Mouse (Mus musculus): ENCODE results near the gene Raet1d. TPM values are rescaled to one million over a fixed set of nuclear protein-coding genes. Genes with fewer than 3 reads are reported as not detected.
"Not testable (repeated sequence)": the region's sequence is repeated elsewhere in the genome, so short reads cannot be mapped to it uniquely, and the experiment has no call there.

Gene Raet1d
- polyA plus RNA-seq, 1 experiment = not detected

DNA sequence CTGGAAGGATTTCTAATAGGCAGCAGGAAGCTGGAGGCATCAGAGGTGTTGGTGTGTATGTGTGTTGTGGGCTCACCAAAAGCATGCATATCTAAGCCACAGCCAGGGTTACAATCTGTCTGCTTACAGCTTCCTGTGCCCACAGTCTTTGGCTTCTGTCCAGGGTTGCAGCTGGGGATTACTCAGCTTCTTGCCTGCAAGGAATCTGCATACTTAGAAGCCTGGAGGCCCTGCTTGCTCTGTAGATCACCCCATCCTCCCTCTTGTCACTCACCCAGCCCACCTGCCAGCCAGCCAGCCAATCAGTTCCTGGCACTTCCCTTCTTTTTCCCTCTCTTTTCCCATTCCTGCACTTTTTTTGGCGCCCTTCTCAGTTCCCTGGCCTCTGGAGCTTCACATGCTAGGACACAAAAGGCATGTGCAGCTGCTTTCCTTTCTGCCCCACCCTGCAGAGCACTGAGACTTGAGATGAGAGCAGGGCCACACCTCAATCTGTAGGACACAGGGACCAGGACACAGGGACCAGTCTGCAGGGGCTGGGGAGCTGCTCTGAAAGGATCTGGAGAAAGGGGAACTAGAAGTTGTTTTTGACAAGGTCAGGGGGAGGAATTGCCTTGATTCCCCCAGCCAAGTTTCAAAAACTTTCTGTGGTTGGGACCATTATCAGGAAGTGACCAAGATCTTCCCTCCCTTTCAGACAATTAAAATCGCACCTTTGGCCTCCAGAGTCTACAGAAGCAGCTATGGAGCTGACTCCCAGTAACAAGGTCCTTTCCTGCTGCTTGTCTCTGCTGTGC is 32.9 kb downstream of the Raet1d start:
- not testable (repeated sequence) for H3K4me1 ChIP-seq (ENCODE audit: control insufficient read depth, insufficient read depth, low read length); H3K4me3 ChIP-seq (ENCODE audit: insufficient read depth, low read depth, low read length); H3K27ac ChIP-seq (ENCODE audit: insufficient read depth, low read depth, low read length)
- no CpG with 5 or more reads among the region's 2 CpGs for WGBS

GRCm38 (mm10) chr10:22396680-22397079 is 36.3 kb downstream of the Raet1d start:
- H3K4me3 ChIP-seq (ENCODE audit: insufficient read depth, low read depth, low read length); H3K27ac ChIP-seq (ENCODE audit: insufficient read depth, low read depth, low read length); H3K4me1 ChIP-seq (ENCODE audit: control insufficient read depth, insufficient read depth, low read length): not testable (repeated sequence)
- WGBS = 16% methylated on average over 1 of the region's 1 CpGs

DNA sequence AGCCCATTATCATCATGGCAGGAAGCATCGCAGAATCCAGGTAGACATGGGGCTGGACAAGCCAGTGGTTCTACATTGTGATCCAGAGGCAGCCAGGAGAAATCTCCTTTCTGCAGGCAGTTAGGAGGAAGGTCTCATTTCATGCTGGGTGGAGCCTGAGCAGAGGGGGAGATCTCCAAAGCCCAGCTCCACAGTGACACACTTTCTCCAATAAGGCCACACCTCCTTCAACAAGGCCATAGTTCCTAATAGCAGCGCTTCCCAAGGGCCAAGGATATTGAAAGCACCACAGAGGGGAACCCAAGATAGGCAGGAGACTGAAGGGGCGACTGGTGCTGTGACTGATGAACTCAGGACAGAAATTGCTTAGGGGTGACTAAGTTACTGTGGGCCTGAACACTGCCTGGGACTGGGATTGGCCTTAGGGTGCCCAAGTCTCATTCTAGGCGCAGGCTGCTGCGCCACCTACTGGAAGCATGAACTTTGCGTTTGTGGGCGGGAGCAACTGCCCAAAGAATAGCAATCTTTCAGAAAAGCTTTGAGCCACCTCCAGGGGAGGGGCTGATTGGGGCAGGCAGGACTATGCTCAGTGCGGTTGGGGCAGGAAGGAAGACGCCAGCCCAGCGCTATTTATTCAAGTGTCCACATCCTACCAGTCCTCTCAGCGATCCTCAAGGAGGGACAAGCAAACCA is 42.0 kb downstream of the Raet1d start:
- H3K27ac ChIP-seq (ENCODE audit: insufficient read depth, low read depth, low read length); H3K4me1 ChIP-seq (ENCODE audit: control insufficient read depth, insufficient read depth, low read length); H3K4me3 ChIP-seq (ENCODE audit: insufficient read depth, low read depth, low read length): not testable (repeated sequence)
- 15% methylated on average over 9 of the region's 11 CpGs for whole genome bisulfite sequencing

DNA sequence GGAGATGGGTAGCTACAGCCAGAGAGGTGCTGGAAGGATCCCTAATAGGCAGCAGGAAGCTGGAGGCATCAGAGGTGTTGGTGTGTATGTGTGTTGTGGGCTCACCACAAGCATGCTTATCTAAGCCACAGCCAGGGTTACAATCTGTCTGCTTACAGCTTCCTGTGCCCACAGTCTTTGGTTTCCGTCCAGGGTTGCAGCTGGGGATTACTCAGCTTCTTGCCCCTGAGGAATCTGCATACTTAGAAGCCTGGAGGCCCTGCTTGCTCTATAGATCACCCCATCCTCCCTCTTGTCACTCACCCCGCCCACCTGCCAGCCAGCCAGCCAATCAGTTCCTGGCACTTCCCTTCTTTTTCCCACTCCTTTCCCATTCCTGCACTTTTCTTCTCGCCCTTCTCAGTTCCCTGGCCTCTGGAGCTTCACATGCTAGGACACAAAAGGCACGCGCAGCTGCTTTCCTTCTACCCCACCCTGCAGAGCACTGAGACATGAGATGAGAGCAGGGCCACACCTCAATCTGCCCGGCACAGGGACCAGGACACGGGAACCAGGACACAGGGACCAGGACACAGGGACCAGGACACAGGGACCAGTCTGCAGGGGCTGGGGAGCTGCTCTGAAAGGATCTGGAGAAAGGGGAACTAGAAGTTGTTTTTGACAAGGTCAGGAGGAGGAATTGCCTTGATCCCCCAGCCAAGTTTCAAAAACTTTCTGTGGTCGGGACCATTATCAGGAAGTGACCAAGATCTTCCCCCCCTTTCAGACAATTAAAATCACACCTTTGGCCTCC is 53.5 kb downstream of the Raet1d start:
- 7% methylated on average over 1 of the region's 8 CpGs for WGBS
- not testable (repeated sequence) for H3K4me1 ChIP-seq (ENCODE audit: control insufficient read depth, insufficient read depth, low read length); H3K4me3 ChIP-seq (ENCODE audit: insufficient read depth, low read depth, low read length); H3K27ac ChIP-seq (ENCODE audit: insufficient read depth, low read depth, low read length)

Other genes with a start within 250 kb of the Raet1d start
- not detected in 2 replicates for gene E030030I06Rik, start 211.3 kb upstream of the Raet1d start, polyA plus RNA-seq (2012; ENCODE audit: insufficient read depth, insufficient read length, low replicate concordance, missing spikeins)
- gene Raet1e, start 202.0 kb upstream of the Raet1d start, polyA plus RNA-seq (2012; ENCODE audit: insufficient read depth, insufficient read length, low replicate concordance, missing spikeins) = not detected in 2 replicates
- gene H60b, start 202.0 kb upstream of the Raet1d start, polyA plus RNA-seq (2012; ENCODE audit: insufficient read depth, insufficient read length, low replicate concordance, missing spikeins) = not detected in 2 replicates

All from olfactory bulb, adult 2 months (tissue).